Mouse (Mus musculus): ENCODE results near the gene Tmem11.

GRCm38 (mm10) chr11:60864166-60864565 lies 14.9 kb downstream of the Tmem11 start:
- TF ChIP-seq CTCF (IDR thresholded peaks at IDR 0.05; ENCODE audit: low read depth) (no peak), EP300 (optimal IDR thresholded peaks at IDR 0.05) (no peak)
